Mouse (Mus musculus) right cerebral cortex, postnatal 4 days (tissue): Measurements from ENCODE around the gene Spag6.

Experiments
- DNase-seq: peaks from one replicate; pipeline ENCODE4 v3.0.0-alpha.2; 2022

Gene Spag6

DNA sequence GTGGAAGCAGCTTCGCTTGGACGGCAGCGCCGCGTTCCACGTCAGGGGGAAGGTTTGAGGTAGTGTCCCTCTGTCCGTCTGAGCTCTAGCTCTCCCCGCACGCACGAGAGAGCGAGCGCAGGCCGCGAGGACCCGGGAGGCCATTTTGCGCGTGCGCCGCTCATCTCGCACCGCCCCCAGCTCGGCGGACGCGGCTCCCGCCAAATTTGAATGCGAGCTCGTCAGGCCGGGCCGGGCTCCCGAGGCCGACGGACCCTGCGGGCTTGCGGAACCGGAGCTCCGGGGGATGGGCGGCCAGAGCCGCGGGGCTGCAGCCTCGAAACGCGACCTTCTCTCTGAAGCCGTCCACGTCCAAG, 5.1 kb upstream of the Spag6 start:
- DNase-seq = peak; percentile 76

- peak; percentile 30 for DNase-seq
Measured at GRCm38 (mm10) chr2:18689064-18689921, 4.5 kb upstream of the Spag6 start.

- DNase-seq = peak; percentile 69
Measured at GRCm38 (mm10) chr2:18690055-18690691, 3.7 kb upstream of the Spag6 start.

DNA sequence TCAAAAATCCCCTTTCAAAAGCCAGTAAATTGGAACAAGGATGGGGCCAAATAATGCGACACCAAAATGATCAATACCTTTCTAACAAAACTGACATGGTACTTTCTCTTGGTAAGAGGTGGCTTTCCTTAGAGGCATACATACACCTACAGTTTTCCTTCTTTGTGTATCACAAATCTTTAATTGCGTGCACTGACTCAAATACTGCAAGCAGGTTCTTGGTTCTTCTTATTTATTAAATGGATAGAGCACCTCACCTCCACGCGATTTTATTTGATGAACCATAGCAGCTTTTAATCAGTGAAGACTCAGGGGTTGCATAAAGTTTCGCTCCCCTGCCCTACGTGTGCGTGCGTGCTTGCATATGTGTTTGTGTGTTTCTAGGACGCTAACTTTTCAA, 3.1 kb upstream of the Spag6 start:
- no peak for DNase-seq

DNA sequence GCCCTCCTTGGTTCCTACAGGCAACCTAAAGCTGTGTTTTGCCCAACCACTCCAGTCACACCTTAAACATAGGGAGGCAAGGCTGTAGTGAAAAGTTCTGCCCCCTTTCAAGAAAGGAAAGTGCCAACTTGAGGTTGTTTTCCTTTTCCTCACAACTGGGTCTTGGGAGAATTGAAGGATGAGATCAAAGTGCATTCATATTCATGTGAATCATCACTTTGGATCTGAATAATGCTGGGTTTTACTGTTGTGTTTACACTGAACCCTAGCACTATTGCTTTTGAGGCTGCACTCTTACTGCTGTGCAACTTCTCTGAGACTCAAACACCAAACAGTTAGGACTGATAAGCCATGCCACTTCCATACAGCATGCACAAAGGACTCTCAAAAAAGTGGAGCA, 1.8 kb upstream of the Spag6 start:
- DNase-seq = no peak

- no peak for DNase-seq
Measured at GRCm38 (mm10) chr2:18692548-18692947, 1.3 kb upstream of the Spag6 start.

GRCm38 (mm10) chr2:18693491-18693870, 351 bp upstream of the Spag6 start:
- no peak for DNase-seq

- DNase-seq = no peak
Measured at GRCm38 (mm10) chr2:18694611-18694950, 749 bp downstream of the Spag6 start.

DNA sequence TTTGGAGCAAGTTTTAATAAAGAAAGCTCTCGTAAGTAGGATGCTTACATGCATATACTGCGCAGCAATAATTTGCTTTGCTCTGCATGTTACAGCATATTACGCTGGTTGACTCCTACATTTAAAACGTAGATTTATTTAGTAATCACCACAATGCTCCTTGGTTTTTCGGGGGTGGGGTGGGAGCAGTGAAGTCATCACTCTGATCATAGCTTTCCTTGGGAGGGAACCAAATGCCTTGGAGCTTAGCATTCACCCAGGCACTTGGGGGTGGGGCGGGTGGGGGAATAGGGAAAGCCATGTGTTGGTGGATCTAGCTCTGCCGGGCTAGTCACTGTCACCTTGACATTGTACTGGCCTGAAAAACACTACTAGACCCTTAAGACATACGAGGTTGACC, 1.3 kb downstream of the Spag6 start:
- DNase-seq = no peak

DNA sequence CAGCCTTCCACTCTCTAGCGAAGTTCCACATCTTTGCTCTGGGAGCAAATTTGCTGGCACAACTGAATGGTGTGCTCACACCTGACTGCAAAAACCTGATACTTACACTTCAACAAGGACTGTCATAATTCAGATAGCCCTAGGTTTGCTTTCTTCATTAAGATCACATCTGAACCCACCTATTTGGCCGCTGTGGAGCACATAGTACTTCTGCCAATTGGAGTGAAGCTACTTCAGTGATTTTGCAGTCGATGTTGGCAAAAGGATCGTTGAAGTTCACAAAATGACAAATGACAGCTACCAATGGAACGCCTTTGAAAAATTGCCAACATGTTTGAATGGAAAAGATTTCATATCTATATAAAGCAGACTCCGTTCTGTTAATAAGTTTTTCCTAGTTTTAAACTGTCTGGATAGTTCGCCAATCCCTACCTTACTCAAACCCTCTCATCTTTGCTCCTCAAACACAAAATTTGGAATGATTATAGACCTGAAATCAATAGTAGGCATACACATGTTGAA, 1.9 kb downstream of the Spag6 start:
- DNase-seq = no peak

GRCm38 (mm10) chr2:18697591-18698244, 3.9 kb downstream of the Spag6 start:
- no peak for DNase-seq

DNA sequence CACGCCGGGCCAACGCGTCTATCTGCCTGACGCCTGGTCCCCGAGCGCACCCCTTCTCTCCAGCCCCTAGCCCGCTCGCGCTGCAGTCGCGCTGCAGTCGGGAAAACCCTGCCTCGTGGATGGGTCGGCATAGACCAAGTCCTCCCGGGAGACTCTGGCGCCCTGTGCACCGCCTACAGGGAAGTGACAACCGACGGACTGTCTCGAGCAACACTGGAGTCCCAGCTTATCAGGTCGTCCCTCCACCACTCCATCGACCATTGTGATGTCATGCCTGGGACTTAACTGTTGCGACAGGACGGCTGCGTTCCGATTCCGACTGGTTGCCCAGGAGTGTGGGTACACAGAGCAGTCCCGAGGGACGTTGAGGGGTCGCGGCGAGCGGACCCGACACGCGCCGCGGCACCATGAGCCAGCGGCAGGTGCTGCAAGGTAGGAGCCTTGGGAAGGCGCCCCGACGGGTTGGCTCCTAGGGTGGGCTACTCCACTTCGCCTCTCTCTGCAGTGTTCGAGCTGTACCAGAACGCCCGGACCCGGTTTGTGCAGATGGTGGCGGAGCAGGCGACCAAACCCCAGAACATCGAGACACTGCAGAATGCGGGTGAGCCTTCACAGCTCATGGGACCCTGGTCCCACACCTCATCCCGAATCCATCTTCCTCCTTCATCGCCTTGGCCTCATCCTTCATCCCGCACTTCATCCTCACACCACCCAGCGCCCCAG, 5.0 kb downstream of the Spag6 start:
- peak; percentile 26 for DNase-seq

GRCm38 (mm10) chr2:18699401-18699990, 5.7 kb downstream of the Spag6 start:
- no peak for DNase-seq

- no peak for DNase-seq
Measured at GRCm38 (mm10) chr2:18710356-18710755, 16.5 kb downstream of the Spag6 start.

GRCm38 (mm10) chr2:18713071-18713470, 19.2 kb downstream of the Spag6 start:
- DNase-seq = no peak

DNA sequence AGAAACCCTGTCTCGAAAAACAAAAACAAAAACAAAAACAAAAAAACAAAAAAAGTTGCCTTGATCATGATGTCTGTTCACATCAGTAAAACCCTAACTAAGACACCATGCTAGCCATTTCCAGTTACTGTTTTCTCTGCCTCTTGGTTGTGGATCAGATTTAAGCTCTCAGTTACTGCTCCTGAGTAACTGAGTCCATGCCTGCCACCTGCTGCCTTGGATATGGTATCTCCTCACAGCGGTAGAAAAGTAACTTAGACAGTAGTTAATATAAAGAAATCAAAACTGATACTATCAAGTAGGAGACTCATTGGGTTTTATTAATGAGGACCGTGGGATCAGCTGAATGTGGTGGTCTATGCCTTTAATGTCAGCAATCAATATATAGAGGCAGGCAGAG, 20.5 kb downstream of the Spag6 start:
- DNase-seq = no peak

- no peak for DNase-seq
Measured at GRCm38 (mm10) chr2:18718521-18718920, 24.7 kb downstream of the Spag6 start.

GRCm38 (mm10) chr2:18722208-18722830, 28.5 kb downstream of the Spag6 start:
- DNase-seq = no peak

- DNase-seq = no peak
Measured at GRCm38 (mm10) chr2:18724462-18724861, 30.6 kb downstream of the Spag6 start.

- DNase-seq = no peak
Measured at GRCm38 (mm10) chr2:18725880-18726279, 32.0 kb downstream of the Spag6 start.

- DNase-seq = no peak
Measured at GRCm38 (mm10) chr2:18731718-18732117, 37.9 kb downstream of the Spag6 start.

GRCm38 (mm10) chr2:18734394-18735127, 40.7 kb downstream of the Spag6 start:
- no peak for DNase-seq
